Mouse (Mus musculus) R1 (cell line): ENCODE measurements at regions not wholly inside any gene's neighbourhood (a gene's known extent, or its start where the extent isn't known, plus 50 kb on each side); places are given as distances from the start of the nearest gene placed in this dataset.

Source experiments
- DNase-seq: peaks from one replicate; pipeline ENCODE4 v3.0.0-alpha.2; 2018; ENCODE audit warnings: low read depth, low spot score

- DNase-seq = peak; percentile 58
Measured at GRCm38 (mm10) chr13:15802043-15802795, 209.4 kb upstream of the Inhba start.

- no peak for DNase-seq
Measured at GRCm38 (mm10) chr13:15803965-15804364, 207.7 kb upstream of the Inhba start.

- no peak for DNase-seq
Measured at GRCm38 (mm10) chr13:15806925-15807324, 204.7 kb upstream of the Inhba start.

- peak; percentile 95 for DNase-seq
Measured at GRCm38 (mm10) chr13:15822261-15822850, 189.3 kb upstream of the Inhba start.

GRCm38 (mm10) chr13:15845806-15846205 is 165.8 kb upstream of the Inhba start:
- no peak for DNase-seq

GRCm38 (mm10) chr13:15848017-15848416 is 163.6 kb upstream of the Inhba start:
- DNase-seq = no peak

GRCm38 (mm10) chr13:15849129-15849528 is 162.5 kb upstream of the Inhba start:
- DNase-seq = no peak

GRCm38 (mm10) chr13:15850358-15850757 is 161.3 kb upstream of the Inhba start:
- no peak for DNase-seq

- no peak for DNase-seq
Measured at GRCm38 (mm10) chr13:15853022-15853566, 158.6 kb upstream of the Inhba start.

- DNase-seq = no peak
Measured at GRCm38 (mm10) chr13:15862941-15863340, 148.7 kb upstream of the Inhba start.

- DNase-seq = no peak
Measured at GRCm38 (mm10) chr13:15863344-15863743, 148.3 kb upstream of the Inhba start.

- DNase-seq = no peak
Measured at GRCm38 (mm10) chr13:15867046-15867561, 144.5 kb upstream of the Inhba start.

GRCm38 (mm10) chr13:15877606-15878005 is 134.0 kb upstream of the Inhba start:
- no peak for DNase-seq

GRCm38 (mm10) chr13:15879576-15879975 is 132.1 kb upstream of the Inhba start:
- DNase-seq = no peak

- DNase-seq = no peak
Measured at GRCm38 (mm10) chr13:15890794-15891193, 120.9 kb upstream of the Inhba start.

- DNase-seq = no peak
Measured at GRCm38 (mm10) chr13:15891403-15891802, 120.2 kb upstream of the Inhba start.

GRCm38 (mm10) chr13:15898201-15898600 is 113.5 kb upstream of the Inhba start:
- no peak for DNase-seq

- no peak for DNase-seq
Measured at GRCm38 (mm10) chr13:15901710-15902675, 109.7 kb upstream of the Inhba start.

- no peak for DNase-seq
Measured at GRCm38 (mm10) chr13:15907806-15908205, 103.8 kb upstream of the Inhba start.

- DNase-seq = no peak
Measured at GRCm38 (mm10) chr13:15910578-15910977, 101.1 kb upstream of the Inhba start.

- DNase-seq = no peak
Measured at GRCm38 (mm10) chr13:15911263-15911662, 100.4 kb upstream of the Inhba start.

- DNase-seq = no peak
Measured at GRCm38 (mm10) chr13:15914270-15914669, 97.4 kb upstream of the Inhba start.
